Mouse (Mus musculus): ENCODE results near the gene Ano6.

- TF ChIP-seq CTCF (IDR thresholded peaks at IDR 0.05; ENCODE audit: borderline replicate concordance, insufficient read depth, low read depth, low read length) (no peak), POLR2A (IDR thresholded peaks at IDR 0.05; ENCODE audit: borderline replicate concordance, insufficient read depth, low read length) (no peak)
These were observed 47.7 kb upstream of the Ano6 start for GRCm38 (mm10) chr15:95742955-95743354.

Data from cerebellum, adult 2 months (tissue).